Mouse (Mus musculus) cerebellum, adult 9-11 months (tissue): Measurements from ENCODE around the gene Rtn3.
A peak's percentile ranks its signal among the peaks of the same experiment; 100 is the strongest.
"Not testable (repeated sequence)": the region's sequence is repeated elsewhere in the genome, so short reads cannot be mapped to it uniquely, and the experiment has no call there.

ENCODE experiments used
- DNase-seq: peaks from one replicate; pipeline ENCODE4 v3.0.0; 2022

The Rtn3 gene

GRCm38 (mm10) chr19:7482599-7483511 lies at the start of gene Rtn3:
Gene Rtn3, minus strand, starts transcription at chr19:7483281.
- DNase-seq, result peak; percentile 98

GRCm38 (mm10) chr19:7531906-7532305 lies 48.8 kb upstream of the Rtn3 start:
- DNase-seq, result no peak

DNA sequence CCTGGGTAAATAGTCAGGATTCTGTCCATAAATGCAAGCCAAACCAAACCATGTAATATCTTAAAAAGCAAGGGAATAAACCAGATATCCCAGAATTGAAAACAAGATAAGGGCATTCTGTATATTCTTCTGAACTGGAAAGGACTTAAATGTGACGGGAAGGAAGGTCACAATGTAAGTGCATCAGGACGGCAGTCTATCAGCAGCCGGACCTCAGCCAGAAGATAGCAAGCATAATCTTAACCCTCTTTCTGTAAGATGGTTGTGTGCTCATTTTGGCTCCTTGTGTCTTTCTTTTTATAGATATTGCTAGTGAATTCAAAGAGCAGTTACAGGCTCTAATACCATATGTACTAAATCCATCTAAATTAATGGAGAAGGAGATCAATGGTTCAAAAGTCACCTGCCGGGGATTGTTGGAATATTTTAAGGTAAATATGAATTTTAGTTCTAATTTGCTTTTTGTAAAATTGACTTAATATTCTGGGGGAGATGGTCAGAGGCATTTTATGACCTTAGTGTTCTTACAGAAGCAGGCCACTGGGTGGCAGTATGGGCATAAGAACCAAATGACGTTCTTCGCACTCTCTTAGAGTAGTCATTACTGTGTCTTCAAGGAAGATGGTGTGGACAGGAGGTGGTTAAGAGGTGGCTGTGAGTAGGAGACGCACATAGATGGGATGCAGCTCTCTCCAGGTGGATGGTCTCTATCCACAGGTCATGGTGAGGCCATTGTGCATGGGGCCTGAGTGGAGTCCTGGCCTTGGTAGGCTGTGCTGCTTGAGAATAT lies 45.8 kb upstream of the Rtn3 start:
- DNase-seq, result peak; percentile 24

- no peak for DNase-seq
These were observed 41.8 kb upstream of the Rtn3 start for GRCm38 (mm10) chr19:7524879-7525278.

DNA sequence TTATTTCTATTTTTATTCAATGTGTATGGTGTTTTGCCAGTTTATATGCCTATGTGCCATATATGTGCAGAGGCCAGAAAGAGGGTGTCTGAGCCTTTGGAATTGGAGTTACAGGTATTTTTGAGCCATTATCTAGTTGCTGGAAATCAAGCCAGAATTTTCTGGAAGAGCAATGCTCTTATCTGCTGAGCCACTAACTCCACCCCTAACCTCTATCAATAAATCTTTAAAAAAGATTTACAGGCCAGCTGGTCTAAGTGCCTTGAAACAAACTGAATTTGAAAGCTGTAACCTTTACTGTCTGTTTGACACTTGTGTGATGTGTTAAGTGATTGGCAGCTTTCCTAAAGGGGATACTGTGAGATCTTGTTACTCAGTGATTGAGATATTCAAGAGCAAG lies 40.7 kb upstream of the Rtn3 start:
- DNase-seq, result no peak

- no peak for DNase-seq
These were observed 40.2 kb upstream of the Rtn3 start for GRCm38 (mm10) chr19:7523292-7523691.

- no peak for DNase-seq
These were observed 39.8 kb upstream of the Rtn3 start for GRCm38 (mm10) chr19:7522856-7523255.

GRCm38 (mm10) chr19:7521619-7522018 lies 38.5 kb upstream of the Rtn3 start:
- no peak for DNase-seq

DNA sequence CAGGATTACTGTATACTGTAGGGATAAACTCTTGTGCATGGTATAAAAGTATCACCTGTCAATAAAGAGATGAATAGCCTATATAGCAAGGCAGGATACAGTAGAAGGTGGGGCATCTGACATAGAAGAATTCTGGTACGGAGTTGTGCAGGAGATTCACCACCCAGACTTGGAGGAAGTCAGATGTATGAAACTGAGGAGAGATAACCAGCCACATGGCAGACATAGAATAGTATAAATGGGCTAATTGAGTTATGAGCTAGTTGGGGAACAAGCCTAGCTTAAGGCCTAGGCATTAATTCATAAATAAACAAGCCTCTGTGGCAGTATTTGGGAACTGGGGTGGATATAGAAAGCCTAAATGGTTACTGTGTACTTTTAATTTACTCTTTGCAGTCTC lies 33.4 kb upstream of the Rtn3 start:
- DNase-seq, result no peak

- no peak for DNase-seq
These were observed 24.9 kb upstream of the Rtn3 start for GRCm38 (mm10) chr19:7508026-7508425.

- DNase-seq, result no peak
These were observed 23.2 kb upstream of the Rtn3 start for GRCm38 (mm10) chr19:7506321-7506720.

DNA sequence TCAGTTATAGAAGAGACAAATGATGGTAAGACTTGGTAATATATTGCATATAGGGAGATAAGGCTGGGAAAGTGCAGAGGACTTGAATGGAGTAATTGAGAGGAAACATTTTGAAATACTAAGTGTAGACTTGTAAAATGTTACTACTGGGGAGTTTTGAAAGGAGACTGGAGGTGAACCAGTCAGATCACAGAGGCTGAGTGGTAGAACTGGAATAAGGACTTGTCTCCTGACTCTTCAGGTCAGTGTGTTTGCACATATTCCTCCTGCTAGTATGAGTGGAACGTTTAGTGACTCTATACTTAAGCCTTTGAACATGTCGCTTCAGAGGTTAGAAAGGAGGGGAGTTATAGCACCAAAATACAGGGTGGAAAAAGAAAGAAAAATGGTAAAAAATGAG lies 19.4 kb upstream of the Rtn3 start:
- no peak for DNase-seq

DNA sequence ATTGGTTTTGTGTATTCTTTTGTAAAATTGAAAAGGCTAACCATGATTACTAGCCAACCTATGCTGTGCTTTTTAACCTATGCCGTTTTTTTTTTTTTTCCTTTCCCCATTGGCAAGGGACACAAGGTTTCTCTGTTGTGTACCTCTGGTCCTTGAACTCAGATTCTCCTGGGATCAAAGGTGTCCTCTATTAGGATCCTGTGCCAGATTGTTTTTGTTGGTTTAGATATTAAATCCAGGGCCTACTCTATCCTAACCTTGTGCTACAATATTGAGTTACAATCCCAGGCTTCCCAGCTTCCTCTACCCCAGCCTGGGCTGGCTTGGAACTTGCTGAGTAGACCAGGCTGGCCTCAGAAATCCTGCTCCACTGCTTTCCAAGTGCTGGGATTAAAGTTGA lies 17.6 kb upstream of the Rtn3 start:
- no peak for DNase-seq

DNA sequence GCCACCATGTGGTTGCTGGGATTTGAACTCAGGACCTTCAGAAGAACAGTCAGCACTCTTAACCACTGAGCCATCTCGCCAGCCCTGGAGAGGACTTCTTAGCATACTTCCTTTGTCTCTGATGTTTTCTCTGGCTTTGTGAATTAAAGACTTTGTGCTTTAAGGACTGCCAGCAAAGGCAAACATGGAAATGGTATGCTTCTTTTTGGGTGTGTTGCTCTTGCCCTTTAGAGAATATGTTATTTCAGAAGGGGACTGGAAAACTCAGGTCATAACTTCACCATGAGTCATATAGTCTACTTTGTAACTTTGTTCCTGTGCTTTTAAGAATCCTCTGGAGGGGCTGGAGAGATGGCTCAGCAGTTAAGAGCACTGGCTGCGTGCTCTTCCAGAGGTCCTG lies 15.7 kb upstream of the Rtn3 start:
- no peak for DNase-seq

DNA sequence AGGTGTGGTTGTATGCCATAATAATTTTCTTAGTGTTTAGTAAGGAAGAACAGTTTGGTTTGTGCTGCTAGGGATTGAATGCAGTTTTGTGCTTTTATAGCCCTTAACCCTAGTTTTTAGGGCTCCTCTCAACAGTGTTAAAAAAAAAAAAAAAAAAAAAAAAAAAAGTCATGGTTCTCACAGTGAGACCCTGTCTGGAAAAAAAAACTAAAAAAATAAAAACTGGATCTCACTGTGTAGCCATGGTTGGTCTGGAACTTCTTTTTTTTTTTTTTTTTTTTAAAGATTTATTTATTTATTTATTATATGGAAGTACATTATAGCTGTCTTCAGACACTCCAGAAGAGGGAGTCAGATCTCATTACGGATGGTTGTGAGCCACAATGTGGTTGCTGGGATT lies 13.0 kb upstream of the Rtn3 start:
- not testable (repeated sequence) for DNase-seq

DNA sequence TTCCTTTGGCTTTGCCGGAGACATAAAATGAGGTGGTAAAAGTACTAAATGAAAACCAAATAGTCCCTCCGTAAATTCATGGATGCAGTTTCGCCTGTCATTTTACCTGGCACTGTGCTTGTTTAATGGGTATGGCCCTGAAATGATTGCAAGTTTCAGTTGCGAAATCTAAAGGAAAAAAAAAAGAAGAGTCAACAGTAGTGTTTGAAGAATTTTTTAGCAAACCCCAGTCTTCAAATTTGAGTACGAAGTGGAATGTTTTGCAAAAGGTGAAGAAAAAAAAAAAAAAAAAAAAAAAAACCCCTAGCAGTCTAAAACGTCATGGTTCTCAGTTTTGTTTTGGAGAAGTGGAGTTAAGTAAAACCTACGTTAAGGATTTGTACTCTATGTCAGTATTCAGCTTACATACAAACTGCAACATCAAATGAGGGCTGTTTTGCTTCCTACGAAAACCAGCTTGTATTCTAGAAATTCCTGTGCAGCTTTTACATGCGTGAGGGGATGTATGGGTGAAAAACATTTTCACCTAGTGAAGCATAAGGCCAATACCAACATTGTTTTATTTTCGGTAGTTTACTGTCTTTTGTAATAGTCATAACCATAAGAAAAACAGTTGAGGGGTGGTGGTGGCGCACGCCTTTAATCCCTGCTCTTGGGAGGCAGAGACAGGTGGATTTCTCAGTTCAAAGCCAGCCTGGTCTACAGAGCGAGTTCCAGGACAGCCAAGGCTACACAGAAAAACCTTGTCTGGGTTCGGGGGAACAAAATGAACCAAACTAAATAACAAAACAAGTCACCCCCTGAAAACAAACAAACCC lies 12.3 kb upstream of the Rtn3 start:
- peak; percentile 40 for DNase-seq

- peak; percentile 99 for DNase-seq
These were observed 11.3 kb upstream of the Rtn3 start for GRCm38 (mm10) chr19:7494187-7495015.

DNA sequence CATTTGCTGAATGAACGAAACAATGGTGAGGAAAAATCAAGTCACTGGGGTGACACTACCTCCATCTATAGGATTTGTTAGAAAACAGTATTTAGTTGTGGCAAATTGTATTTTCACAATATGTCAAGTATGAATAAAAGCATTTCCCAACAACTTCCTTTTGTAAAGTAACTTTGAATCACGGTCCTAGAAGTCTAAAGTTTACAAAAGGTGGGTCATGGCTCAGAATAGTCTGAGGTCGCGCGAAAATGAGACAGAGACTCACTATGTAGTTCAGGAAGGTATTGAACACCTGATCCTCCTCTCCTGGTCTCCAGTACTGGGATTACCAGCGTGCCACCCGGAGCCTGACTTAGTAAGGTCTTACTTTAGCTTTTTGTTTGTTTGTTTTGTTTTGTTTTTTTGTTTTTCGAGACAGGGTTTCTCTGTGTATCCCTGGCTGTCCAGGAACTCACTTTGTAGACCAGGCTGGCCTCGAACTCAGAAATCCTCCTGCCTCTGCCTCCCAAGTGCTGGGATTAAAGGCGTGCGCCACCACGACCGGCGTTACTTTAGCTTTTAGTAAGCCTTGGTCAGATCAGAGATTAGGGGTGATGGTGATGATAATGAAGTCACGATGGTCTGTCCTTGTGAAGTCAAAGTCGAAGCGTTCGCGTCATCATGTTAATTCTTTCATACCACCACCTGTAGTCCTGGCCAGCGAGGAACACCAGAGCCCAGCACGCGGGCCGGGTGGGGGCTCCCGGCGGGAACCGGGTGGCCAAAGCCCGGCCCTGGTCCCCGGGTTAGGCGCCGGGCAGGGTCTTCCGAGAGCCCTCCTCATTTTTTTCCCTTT lies 10.5 kb upstream of the Rtn3 start, which contains the start of gene Atl3:
TSS of gene Atl3 (plus strand) at position 689 of the 835 bp plus-strand sequence.
- no peak for DNase-seq

GRCm38 (mm10) chr19:7492682-7493081 lies 9.6 kb upstream of the Rtn3 start:
- DNase-seq, result no peak

- DNase-seq, result no peak
These were observed 8.9 kb upstream of the Rtn3 start for GRCm38 (mm10) chr19:7491960-7492359.

GRCm38 (mm10) chr19:7487680-7488079 lies 4.6 kb upstream of the Rtn3 start:
- no peak for DNase-seq
